Mouse (Mus musculus): Measurements from ENCODE around the gene Hnrnpa0. TPM values are rescaled to one million over a fixed set of nuclear protein-coding genes. Genes with fewer than 3 reads are reported as not detected.

The Hnrnpa0 gene
- polyA plus RNA-seq, 1 experiment: 169 TPM

DNA sequence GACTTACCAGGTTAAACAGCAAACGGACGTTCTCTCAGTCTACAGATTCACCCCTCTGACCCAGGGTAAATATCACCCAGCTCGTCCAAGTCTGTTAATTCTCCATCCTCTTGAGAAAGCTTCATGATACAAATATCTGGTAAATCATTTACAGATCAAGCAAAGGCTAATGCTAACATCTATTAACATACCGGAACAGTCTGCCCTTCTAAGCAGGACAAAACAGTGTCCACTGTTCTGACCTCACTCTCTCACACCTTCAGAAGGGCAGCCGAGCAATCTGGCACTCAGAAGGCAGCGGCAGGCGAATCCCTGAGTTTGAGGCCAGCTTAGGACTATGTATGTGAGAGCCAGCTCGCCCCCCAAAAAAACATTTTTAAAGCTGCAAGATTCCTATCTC lies 5.0 kb downstream of the Hnrnpa0 start:
- H3K27ac ChIP-seq (ENCODE audit: control insufficient read depth, insufficient read depth, low read length): no peak overlapping the region
- DNase-seq: no peak
- no peak overlapping the region for H3K4me3 ChIP-seq (ENCODE audit: control insufficient read depth, insufficient read depth, low read length)
- peaks cover 2% of the 10 kb centered on the region; the same call in 1 of the 2 replicates for H3K4me1 ChIP-seq (replicated peaks; ENCODE audit: control insufficient read depth, insufficient read depth, low read length)
- no peaks in the 10 kb centered on the region for H3K27me3 ChIP-seq (ENCODE audit: control insufficient read depth, insufficient read depth, low read length)
- TF ChIP-seq CTCF (IDR thresholded peaks at IDR 0.05; ENCODE audit: borderline replicate concordance, control insufficient read depth, extremely low read depth, insufficient read depth, low read length, poor library complexity) (no peak), POLR2A (IDR thresholded peaks at IDR 0.05; ENCODE audit: control insufficient read depth, extremely low read depth, insufficient read depth, low read length, poor library complexity) (no peak)
- 95% methylated on average over 8 of the region's 8 CpGs for WGBS
- H3K36me3 ChIP-seq (ENCODE audit: control insufficient read depth, insufficient read depth, low read length): no peaks in the 10 kb centered on the region; the same call in 1 of the 2 replicates

DNA sequence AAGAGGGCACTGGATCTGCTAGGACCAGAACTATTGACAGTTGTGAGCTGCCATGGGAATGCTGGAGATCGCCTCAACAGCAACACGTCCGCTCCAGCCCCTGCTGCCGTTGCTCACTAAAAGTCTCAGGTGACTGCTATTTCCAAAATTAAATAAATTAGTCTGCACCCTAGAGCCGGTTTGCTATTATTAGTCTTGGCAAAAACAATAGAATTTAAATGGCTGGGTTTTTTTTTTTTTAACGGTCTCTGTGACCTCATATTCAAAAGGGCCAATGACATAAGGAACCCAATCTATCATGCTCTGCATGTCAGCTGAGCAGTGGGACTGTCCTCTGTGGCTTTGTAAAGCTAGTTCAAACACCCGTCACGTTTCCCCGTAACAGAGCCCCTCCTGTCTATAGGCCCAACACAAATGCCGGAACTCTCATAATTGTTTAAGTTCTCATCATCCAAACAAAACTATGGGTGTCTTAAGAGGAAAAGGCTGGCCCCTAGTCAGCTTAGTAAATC lies 5.5 kb downstream of the Hnrnpa0 start:
- Histone ChIP-seq H3K27ac (ENCODE audit: control insufficient read depth, insufficient read depth, low read length) (no peak overlapping the region), H3K27me3 (ENCODE audit: control insufficient read depth, insufficient read depth, low read length) (no peaks in the 10 kb centered on the region), H3K4me3 (ENCODE audit: control insufficient read depth, insufficient read depth, low read length) (no peak overlapping the region), H3K36me3 (ENCODE audit: control insufficient read depth, insufficient read depth, low read length) (no peaks in the 10 kb centered on the region; the same call in 1 of the 2 replicates), H3K4me1 (replicated peaks; ENCODE audit: control insufficient read depth, insufficient read depth, low read length) (peaks cover 2% of the 10 kb centered on the region; the same call in 1 of the 2 replicates)
- no peak for DNase-seq
- TF ChIP-seq POLR2A (IDR thresholded peaks at IDR 0.05; ENCODE audit: control insufficient read depth, extremely low read depth, insufficient read depth, low read length, poor library complexity) (no peak), CTCF (IDR thresholded peaks at IDR 0.05; ENCODE audit: borderline replicate concordance, control insufficient read depth, extremely low read depth, insufficient read depth, low read length, poor library complexity) (no peak)
- 88% methylated on average over 10 of the region's 10 CpGs for WGBS

DNA sequence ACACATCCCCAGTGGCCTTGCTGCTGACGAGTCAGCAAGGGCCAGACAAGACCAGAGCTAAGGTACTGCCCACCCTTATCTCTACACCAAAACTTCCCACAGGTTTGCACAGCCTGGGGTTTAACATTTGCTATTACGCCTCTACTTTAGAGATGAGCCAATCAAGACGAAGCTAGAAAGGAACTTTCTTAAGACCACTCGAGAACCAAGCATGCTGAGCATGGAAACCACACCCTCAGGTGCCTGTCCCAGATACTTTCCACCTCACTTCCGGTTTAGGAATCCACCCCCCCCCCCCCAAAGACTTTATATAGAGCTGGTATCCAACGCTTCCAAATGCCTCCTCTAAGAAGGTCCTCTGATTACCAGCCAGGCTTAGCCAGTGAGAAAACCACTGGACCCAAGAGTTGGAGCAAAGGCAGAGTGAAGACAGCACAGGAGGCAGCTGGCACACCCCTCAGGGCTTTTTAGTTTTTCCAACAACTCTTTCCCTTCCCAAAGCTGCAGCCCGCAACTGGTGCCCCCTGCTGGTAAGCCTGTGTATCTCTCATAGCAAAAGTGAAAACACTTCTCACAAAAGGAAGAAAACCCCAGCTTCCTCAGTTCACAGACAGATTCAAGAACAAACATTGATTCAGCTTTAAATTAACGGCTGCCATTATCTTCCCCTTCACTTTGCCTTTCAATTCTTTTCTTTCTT lies 10.9 kb downstream of the Hnrnpa0 start:
- Histone ChIP-seq H3K27ac (ENCODE audit: control insufficient read depth, insufficient read depth, low read length) (no peak overlapping the region), H3K4me1 (replicated peaks; ENCODE audit: control insufficient read depth, insufficient read depth, low read length) (peaks cover 24% of the 10 kb centered on the region), H3K36me3 (ENCODE audit: control insufficient read depth, insufficient read depth, low read length) (no peaks in the 10 kb centered on the region), H3K4me3 (ENCODE audit: control insufficient read depth, insufficient read depth, low read length) (no peak overlapping the region), H3K27me3 (ENCODE audit: control insufficient read depth, insufficient read depth, low read length) (no peaks in the 10 kb centered on the region)
- no peak for TF ChIP-seq POLR2A (IDR thresholded peaks at IDR 0.05; ENCODE audit: control insufficient read depth, extremely low read depth, insufficient read depth, low read length, poor library complexity)
- peak; percentile 68; the same call in 1 of the 2 replicates for TF ChIP-seq CTCF (IDR thresholded peaks at IDR 0.05; ENCODE audit: borderline replicate concordance, control insufficient read depth, extremely low read depth, insufficient read depth, low read length, poor library complexity)
- DNase-seq: peak; percentile 80
- 44% methylated on average over 8 of the region's 8 CpGs for WGBS

DNA sequence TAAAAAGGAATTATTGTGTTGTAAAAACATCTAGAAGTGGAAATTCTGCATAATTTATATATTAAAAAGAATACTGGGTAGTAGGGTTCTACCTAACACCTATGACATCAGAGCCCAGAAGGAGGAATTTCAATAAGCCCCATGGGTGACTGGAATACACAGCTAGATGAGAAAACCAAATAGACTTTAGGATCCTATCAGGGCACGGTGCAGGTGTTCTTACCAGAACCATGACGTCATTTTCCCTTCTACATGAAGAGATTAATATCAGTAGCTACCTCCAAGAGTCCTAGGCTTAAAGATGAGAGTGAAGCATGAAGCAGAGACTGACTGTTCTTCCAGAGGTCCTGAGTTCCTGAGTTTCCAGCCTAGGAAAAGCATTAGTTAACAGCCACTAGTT lies 11.6 kb downstream of the Hnrnpa0 start:
- TF ChIP-seq CTCF (IDR thresholded peaks at IDR 0.05; ENCODE audit: borderline replicate concordance, control insufficient read depth, extremely low read depth, insufficient read depth, low read length, poor library complexity) (no peak), POLR2A (IDR thresholded peaks at IDR 0.05; ENCODE audit: control insufficient read depth, extremely low read depth, insufficient read depth, low read length, poor library complexity) (no peak)
- Histone ChIP-seq H3K36me3 (ENCODE audit: control insufficient read depth, insufficient read depth, low read length) (no peaks in the 10 kb centered on the region), H3K4me1 (replicated peaks; ENCODE audit: control insufficient read depth, insufficient read depth, low read length) (peaks cover 29% of the 10 kb centered on the region), H3K4me3 (ENCODE audit: control insufficient read depth, insufficient read depth, low read length) (no peak overlapping the region), H3K27me3 (ENCODE audit: control insufficient read depth, insufficient read depth, low read length) (no peaks in the 10 kb centered on the region), H3K27ac (ENCODE audit: control insufficient read depth, insufficient read depth, low read length) (no peak overlapping the region)
- DNase-seq: no peak
- WGBS: 4% methylated on average over 2 of the region's 2 CpGs

DNA sequence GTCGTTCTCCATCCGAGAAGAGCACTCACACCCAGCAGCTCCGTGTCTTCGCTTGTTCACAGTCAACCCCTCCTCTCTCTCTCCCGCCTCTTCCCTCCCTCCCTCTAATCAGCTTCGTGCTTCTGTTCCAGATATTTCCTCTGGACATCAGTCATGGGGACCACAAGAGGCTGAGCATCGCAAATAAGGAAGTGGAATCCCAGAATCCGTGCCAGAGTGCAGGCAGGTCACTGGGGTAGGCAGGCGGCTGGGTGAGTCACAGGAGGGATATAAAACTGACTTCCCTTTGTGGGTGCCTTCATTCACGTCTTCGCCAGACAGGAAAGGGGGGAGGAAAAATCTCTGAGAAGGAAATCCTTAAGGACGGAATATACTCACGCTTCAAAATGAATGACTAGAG lies 13.1 kb downstream of the Hnrnpa0 start:
- Histone ChIP-seq H3K4me3 (ENCODE audit: control insufficient read depth, insufficient read depth, low read length) (no peak overlapping the region), H3K27ac (ENCODE audit: control insufficient read depth, insufficient read depth, low read length) (no peak overlapping the region), H3K27me3 (ENCODE audit: control insufficient read depth, insufficient read depth, low read length) (no peaks in the 10 kb centered on the region), H3K36me3 (ENCODE audit: control insufficient read depth, insufficient read depth, low read length) (no peaks in the 10 kb centered on the region), H3K4me1 (replicated peaks; ENCODE audit: control insufficient read depth, insufficient read depth, low read length) (peaks cover 29% of the 10 kb centered on the region)
- WGBS: 23% methylated on average over 13 of the region's 13 CpGs
- DNase-seq: no peak
- no peak for TF ChIP-seq CTCF (IDR thresholded peaks at IDR 0.05; ENCODE audit: borderline replicate concordance, control insufficient read depth, extremely low read depth, insufficient read depth, low read length, poor library complexity)

DNA sequence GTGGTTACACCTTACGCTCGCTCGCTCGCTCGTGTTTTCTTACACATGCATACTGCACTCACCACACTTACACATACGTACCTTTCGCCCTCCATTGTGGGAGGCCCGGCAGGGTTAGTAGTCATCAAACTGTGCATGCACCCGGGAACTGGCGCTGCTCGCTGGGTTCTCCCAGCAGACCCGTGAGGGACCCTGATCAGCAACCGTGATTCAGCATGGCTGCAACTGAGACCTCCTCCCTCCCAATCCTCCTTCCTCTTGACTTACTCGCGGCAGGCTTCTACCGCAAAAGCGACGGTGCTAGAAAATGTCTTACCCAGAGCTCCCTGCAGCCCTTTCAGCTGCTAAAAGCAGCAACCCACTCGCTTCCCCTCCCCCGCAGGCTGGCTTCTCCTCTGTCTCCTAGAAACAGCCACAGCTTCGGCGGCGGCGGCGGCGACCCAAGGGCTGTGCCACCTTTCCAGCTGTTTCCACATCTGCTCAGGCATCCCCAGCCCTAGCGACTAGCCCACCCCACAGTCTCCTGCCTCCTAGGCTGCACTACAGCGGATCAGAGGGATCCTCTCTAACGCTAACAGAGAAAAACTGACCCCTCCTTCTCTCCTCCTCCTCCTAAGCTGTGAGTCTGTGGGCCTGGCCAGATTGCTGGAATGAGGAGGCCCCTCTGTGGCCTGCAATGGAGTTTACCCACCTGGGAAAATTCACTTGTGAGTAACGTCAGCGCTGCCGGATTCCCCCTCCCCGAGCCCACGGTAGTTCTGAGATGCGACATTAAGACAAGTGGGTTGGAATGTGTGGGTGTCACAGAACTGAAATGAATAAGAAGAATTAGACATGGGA lies 15.1 kb downstream of the Hnrnpa0 start, which contains the start of gene Klhl3:
Gene Klhl3 (minus strand): TSS at position 532 of the 840 bp plus-strand sequence.
- DNase-seq: peak; percentile 86
- Histone ChIP-seq H3K4me1 (replicated peaks; ENCODE audit: control insufficient read depth, insufficient read depth, low read length) (peaks cover 29% of the 10 kb centered on the region), H3K27me3 (ENCODE audit: control insufficient read depth, insufficient read depth, low read length) (no peaks in the 10 kb centered on the region), H3K27ac (ENCODE audit: control insufficient read depth, insufficient read depth, low read length) (peak within 1 kb of the TSS; percentile 46), H3K4me3 (ENCODE audit: control insufficient read depth, insufficient read depth, low read length) (peak within 1 kb of the TSS; percentile 54), H3K36me3 (ENCODE audit: control insufficient read depth, insufficient read depth, low read length) (no peaks in the 10 kb centered on the region)
- 1% methylated on average over 35 of the region's 35 CpGs for WGBS
- peak; percentile 53; the same call in 1 of the 2 replicates for TF ChIP-seq POLR2A (IDR thresholded peaks at IDR 0.05; ENCODE audit: control insufficient read depth, extremely low read depth, insufficient read depth, low read length, poor library complexity)
- 0 out of 2 replicates have a peak, but pooled peaks have one; percentile 7 for TF ChIP-seq CTCF (IDR thresholded peaks at IDR 0.05; ENCODE audit: borderline replicate concordance, control insufficient read depth, extremely low read depth, insufficient read depth, low read length, poor library complexity)
